Mouse (Mus musculus): Measurements from ENCODE around the gene Hdgf.
"Not testable (repeated sequence)": the region's sequence is repeated elsewhere in the genome, so short reads cannot be mapped to it uniquely, and the experiment has no call there.

Hdgf gene

DNA sequence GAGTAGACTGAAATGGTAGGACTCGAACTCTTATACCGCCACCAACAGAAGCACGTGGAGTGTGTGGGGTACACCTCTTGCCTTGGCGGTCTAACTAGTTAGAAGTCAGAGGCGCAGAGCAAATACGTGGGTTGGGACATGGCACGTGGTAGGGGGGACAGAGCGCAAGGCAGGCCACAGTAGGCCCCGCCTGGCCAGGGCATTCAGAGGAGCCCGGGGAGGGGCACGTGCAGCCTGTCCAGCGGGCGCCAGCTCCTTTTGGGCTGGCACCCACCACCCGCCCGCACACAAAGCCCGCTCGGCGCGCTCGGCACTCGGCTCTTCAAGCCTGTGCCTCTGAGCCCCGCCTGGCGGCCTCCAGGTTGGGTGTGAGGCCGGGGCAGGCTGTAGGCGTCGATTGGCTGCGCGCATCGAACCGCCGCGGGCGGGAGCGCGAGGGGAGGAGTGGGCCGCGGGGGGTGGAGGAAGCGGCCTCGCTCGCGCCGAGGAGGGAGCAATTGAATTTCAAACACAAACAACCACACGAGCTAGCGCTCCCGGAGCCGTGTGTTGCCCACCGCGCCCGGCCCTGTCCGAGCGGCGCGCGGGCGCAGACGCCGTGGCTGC, at the start of gene Hdgf:
TSS of gene Hdgf (plus strand) at position 442 of the 606 bp plus-strand sequence.
- in situ Hi-C loops (cut with MboI; ENCODE audit: low pct_unique_long_range_greater_than_20kb in 1 of 2, low sequenced_read_pairs in 2 of 2, unreplicated experiment in 1 of 2) = no loop called here

DNA sequence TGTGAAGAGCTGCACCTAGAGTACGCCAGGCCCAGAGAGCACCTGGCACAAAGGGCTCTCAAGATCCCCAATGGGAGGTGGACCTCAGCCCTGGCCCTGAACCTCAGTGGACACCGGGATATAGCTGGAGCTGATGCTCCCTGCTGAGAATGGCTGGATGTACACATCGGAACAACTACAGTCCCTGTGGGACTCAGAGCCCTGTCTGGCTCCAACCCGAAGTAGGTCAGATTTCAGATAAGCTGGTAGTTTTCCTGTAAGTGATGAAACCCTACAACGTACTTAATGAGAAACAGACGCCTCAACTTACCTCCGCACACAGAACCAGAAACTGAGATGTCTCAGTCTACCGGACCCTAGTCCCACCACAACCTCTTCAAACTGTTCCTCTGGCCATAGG, 48.5 kb upstream of the Hdgf start:
- in situ Hi-C loops (cut with MboI; ENCODE audit: low pct_unique_long_range_greater_than_20kb in 1 of 2, low sequenced_read_pairs in 2 of 2, unreplicated experiment in 1 of 2) = no loop called here

DNA sequence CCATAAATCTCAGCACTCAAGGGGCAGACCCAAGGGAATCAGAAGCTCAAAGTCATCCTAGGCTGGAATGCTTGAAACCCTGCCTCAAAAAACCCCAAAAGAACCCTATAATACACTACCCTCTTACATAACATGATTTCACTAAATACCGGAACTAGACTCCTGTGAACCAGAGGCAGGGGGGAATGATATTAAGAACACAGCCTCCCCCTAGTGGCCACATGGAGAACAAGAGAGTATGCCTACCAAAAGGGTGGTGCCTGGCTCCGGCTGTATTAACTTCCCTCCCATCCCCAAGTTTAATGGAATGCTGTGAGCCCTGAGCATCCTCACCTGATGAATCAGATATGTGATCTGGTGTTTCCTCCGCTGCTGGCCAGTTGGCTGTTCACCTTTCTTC, 46.3 kb upstream of the Hdgf start:
- in situ Hi-C loops (cut with MboI; ENCODE audit: low pct_unique_long_range_greater_than_20kb in 1 of 2, low sequenced_read_pairs in 2 of 2, unreplicated experiment in 1 of 2) = no loop called here

DNA sequence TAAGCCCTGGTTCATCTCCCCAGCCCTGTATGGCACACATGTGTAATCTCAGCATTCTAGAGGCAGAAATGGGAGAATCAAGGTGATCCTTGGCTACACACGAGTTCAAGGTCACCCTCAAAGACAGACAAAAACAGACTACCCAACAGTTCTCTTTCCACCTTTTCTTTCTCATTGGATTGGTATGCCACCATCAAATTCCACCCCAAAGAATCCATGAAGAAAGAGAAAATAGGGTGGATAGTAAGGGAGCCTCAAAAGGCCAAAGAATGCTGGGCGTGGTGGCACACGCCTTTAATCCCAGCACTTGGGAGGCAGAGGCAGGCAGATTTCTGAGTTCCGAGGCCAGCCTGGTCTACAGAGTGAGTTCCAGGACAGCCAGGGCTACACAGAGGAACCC, 42.0 kb upstream of the Hdgf start:
- in situ Hi-C loops (cut with MboI; ENCODE audit: low pct_unique_long_range_greater_than_20kb in 1 of 2, low sequenced_read_pairs in 2 of 2, unreplicated experiment in 1 of 2) = not testable (repeated sequence)

DNA sequence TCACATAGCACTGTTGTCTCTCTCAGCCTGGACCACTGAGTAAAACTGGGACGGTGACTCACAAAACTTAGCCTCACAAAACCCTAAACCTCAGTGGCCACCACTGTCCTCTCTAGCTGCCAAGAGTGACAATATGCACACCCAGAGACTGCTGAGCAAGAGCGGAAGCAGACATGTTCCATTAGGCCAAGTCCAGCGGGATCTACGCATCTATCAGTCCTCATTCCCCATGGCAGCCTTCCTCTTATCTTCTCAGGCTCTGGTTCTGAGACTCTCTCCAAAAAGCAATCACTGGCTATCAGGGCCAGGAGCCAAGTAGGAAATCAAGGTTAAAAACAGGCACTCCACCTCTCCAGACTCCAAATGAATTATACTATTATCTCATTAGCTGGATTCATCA, 28.4 kb upstream of the Hdgf start:
- in situ Hi-C loops (cut with MboI; ENCODE audit: low pct_unique_long_range_greater_than_20kb in 1 of 2, low sequenced_read_pairs in 2 of 2, unreplicated experiment in 1 of 2) = no loop called here

DNA sequence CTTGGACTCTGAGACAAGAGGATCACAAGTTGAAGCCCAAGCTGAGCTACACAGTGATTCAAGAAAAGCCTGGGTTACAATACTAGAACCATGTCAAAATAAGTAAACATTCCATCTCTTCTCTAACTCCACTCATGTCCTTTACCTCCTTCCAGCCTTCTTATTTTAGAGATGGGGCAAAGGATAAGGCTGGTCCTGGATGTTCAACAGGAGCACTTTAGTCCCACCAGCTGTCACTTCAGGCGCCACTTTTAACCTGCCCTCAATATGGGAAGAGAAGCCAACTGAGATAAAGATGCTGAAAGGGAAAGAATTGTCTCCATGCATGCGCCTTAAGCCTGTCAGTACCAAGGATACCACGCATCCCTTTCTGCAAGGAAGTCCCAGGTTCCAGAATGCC, 21.8 kb upstream of the Hdgf start:
- in situ Hi-C loops (cut with MboI; ENCODE audit: low pct_unique_long_range_greater_than_20kb in 1 of 2, low sequenced_read_pairs in 2 of 2, unreplicated experiment in 1 of 2) = no loop called here

DNA sequence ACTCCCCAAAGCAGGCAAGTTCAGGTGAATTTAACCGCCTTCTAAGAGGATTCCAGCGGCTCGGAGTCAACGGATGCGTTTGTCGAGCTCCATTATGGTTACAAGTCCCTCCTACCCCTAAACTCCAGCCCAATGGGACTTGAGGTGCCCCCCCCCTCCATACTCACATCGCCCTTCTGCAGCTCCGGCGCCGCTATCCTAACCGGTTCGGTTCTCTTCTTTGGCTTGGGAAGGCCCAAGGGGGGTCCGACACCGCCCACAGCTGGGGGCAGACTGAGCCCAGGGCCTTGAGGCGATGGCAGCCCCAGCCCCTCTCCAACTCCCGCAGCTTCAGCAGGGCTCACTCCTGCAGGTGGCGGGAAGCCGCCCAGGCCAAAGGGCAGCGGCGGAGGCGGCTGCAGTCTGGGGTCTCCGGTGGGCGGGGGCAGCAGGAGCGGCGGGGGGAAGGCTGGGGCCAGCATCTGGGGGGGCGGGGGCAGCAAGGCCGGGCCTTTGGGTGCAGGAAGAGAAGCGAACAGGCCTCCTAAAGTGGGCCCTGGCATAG, 21.3 kb upstream of the Hdgf start:
- in situ Hi-C loops (cut with MboI; ENCODE audit: low pct_unique_long_range_greater_than_20kb in 1 of 2, low sequenced_read_pairs in 2 of 2, unreplicated experiment in 1 of 2) = loop anchor here in 1 of 2 experiments (5.0 kb wide), 1 partner anchor 38 kb away; no protein-coding TSS in a partner anchor

DNA sequence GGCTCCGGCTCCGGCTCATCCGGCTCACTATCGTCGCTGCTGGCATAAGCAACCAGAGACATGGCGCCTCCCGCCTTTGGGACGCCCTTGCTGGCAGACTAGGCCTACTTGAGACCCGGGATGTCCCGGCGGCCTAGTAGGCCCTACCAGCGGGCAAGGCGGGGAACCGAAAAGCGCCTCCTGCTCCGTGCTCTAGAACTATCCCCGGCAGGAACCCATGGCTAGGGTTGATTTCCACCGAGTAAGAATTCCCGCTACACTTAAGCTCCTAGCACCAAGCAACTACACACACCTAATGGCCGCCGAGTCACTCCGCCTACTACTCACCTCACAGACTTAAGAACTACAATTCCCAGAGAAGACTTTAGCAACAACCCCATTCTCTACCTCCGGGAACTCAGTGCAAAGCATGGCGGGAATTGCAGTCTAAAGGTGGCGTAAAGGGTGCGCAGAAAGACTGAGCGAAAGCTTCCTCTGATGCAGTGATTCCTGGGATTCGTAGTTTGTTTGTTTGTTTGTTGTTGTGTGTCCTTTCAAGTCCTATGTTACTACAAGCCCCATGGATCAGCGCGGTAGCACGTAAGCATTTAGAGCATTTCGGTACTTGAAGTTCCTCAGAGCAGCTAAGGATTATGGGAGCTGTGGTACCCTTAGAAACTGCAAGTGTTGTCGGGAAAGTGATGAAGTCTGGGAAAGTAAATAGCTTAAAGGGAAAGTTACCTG, 20.7 kb upstream of the Hdgf start, which contains the start of gene Prcc:
TSS of gene Prcc (minus strand) at position 328 of the 723 bp plus-strand sequence.
- in situ Hi-C loops (cut with MboI; ENCODE audit: low pct_unique_long_range_greater_than_20kb in 1 of 2, low sequenced_read_pairs in 2 of 2, unreplicated experiment in 1 of 2) = loop anchor here in 1 of 2 experiments (5.0 kb wide), 1 partner anchor 37 kb away; no protein-coding TSS in a partner anchor

DNA sequence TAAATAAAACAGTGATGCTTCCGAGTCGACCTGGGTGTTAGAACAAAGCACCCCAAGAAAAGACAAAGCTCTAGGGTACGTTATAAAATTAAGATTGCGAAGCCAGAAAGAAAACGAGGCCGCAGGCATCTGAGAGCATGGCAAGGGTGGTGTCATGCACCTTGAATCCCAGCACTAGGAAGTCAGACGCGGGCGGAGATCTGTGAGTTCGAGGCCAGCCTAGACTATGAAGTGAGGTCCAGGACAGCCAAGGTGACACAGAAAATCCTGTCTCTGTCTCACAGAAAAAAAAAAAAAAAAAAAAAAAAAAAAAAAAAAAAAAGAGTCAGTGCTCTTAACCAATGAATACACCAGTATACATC, 20.1 kb upstream of the Hdgf start:
- in situ Hi-C loops (cut with MboI; ENCODE audit: low pct_unique_long_range_greater_than_20kb in 1 of 2, low sequenced_read_pairs in 2 of 2, unreplicated experiment in 1 of 2) = loop anchor here in 1 of 2 experiments (5.0 kb wide), 1 partner anchor 36 kb away; no protein-coding TSS in a partner anchor

DNA sequence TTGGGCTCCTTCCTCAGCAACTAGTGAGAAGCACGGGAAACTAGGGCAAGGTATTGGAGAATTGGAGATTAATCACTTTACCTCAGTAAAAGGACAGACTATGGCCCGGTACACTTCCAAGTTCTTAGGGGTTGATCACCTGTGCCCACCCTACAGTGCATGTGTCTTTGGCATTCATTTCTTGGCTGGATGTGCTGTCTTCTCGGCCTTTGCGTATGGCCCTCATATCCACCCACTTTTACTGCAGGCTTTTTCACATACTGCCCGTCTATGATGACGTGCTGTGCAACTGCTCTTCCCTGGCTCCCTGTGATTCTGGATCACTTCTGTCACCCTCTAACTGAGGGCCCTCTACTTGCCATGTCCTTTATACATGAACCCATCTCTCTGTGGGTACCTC, 19.7 kb upstream of the Hdgf start:
- in situ Hi-C loops (cut with MboI; ENCODE audit: low pct_unique_long_range_greater_than_20kb in 1 of 2, low sequenced_read_pairs in 2 of 2, unreplicated experiment in 1 of 2) = loop anchor here in 1 of 2 experiments (5.0 kb wide), 1 partner anchor 36 kb away; no protein-coding TSS in a partner anchor

DNA sequence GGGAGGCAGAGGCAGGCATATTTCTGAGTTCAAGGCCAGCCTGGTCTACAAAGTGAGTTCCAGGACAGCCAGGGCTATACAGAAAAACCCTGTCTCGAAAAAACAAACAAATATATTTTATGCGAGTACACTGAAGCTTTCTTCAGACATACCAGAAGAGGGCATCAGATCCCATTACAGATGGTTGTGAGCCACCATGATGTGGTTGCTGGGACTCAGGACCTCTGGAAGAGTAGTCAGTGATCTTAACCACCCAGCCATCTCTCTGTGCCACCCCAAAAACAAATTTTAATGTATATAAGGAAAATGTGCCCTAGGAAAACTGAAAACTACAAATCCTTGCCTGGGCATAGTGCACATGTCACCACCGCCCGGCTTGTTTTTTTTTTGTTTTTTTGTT, 18.7 kb upstream of the Hdgf start:
- in situ Hi-C loops (cut with MboI; ENCODE audit: low pct_unique_long_range_greater_than_20kb in 1 of 2, low sequenced_read_pairs in 2 of 2, unreplicated experiment in 1 of 2) = loop anchor here in 1 of 2 experiments (5.0 kb wide), 1 partner anchor 35 kb away; no protein-coding TSS in a partner anchor

DNA sequence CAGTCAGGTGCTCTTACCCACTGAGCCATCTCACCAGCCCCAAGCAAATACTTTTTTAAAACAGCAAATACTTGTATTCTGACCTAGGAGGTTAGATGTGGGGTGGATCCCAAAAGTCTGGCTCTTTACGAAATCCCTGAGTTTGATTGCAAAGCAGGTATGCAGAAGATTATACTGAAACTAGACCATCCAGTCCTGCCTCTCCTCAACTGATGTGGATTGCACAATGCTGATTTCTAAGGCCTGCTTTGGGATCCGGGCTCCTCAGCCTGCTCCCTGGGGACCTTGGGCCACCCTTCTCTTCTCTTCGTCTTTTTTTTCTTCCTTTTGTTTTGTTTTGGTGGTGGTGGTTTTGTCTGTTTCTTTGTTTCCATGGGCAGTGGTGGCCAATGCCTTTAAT, 14.6 kb upstream of the Hdgf start:
- in situ Hi-C loops (cut with MboI; ENCODE audit: low pct_unique_long_range_greater_than_20kb in 1 of 2, low sequenced_read_pairs in 2 of 2, unreplicated experiment in 1 of 2) = no loop called here

DNA sequence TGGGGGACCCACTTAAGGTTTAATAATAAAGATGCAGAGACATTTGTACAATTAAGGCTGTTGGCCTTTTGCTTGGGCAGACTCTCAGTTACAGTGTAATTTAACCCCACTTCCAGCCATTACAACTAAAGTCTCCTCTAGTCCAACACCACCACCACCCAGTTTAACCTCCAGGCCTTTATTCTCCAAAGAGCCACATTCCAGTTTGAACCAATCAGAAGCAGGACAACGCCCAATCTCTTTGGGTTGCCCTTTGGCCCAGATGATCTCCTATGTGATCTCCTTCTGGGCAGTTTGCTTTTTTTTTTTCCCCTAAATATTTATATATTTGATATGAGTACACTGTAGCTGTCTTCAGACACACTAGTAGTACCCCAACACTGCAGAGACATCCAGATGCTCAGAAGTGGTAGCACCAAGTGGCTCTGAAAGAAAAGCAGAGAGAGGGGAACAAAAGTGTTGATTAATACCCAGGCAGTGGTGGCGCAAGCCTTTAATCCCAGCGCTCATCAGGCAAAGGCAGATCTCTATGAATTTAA, 12.7 kb upstream of the Hdgf start:
- in situ Hi-C loops (cut with MboI; ENCODE audit: low pct_unique_long_range_greater_than_20kb in 1 of 2, low sequenced_read_pairs in 2 of 2, unreplicated experiment in 1 of 2) = no loop called here

DNA sequence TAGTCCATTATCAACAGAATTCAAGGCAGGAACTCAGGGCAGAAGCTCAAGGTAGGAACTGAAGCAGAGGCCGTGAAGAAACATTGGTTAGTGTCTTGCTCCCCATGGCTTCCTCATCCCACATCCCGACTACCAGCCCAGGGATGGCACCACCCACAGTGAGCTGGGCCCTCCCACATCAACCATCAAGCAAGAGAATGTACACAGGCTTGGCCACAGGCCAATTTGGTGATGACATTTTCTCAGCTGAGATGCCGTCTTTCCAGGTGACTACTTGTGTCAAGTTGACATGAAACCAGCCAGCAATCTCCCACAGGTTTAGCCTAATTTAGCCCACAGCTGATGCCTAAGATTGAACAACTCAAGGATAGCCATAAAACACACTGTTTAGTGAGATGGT, 6.9 kb upstream of the Hdgf start:
- in situ Hi-C loops (cut with MboI; ENCODE audit: low pct_unique_long_range_greater_than_20kb in 1 of 2, low sequenced_read_pairs in 2 of 2, unreplicated experiment in 1 of 2) = no loop called here

DNA sequence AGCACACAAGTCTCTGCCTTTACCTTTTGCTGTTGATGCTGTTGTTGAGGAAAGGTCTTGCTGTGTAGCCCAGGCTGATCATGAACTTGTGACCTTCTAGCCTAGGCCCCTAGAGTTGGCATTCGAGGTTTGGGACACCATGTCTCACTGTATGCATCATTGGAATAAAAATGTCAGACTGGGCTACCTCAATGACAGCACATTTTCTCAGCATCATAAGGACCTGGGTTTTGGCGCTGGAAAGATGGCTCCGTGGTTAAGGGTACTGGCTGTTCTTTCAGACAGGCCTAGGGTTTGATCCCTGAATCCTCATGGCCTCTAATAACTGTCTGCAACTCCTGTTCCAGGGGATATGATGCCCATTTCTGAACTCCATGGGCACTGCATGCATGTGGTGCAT, 6.3 kb upstream of the Hdgf start:
- in situ Hi-C loops (cut with MboI; ENCODE audit: low pct_unique_long_range_greater_than_20kb in 1 of 2, low sequenced_read_pairs in 2 of 2, unreplicated experiment in 1 of 2) = no loop called here

DNA sequence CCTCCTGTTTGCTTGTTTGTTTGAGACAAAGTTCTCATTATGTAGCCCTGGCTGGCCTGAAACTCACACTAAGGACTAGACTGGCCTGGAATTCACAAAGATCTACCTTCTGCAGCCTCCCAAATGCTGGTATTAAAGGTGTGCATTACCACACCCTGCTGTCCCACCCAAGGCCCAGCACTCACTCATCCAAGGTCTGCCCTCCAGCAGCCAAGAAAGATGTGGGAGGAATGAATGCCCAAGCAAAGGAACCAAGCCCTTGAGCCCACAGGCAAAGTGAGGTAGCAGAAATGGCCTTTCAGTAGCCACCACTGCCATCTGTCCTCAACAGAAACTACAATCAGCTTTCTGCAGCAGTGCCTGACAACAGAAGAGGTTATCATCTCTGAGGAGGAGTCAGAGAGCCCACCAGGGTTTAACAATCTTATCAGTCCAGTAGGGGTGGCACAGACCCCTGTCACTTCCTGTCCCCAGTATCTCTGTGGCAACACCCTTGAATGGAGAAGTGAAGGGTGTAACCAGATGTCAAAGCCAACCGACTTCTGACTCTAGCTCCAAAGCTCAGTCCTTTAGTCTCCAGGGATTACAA, 5.0 kb upstream of the Hdgf start:
- in situ Hi-C loops (cut with MboI; ENCODE audit: low pct_unique_long_range_greater_than_20kb in 1 of 2, low sequenced_read_pairs in 2 of 2, unreplicated experiment in 1 of 2) = no loop called here

DNA sequence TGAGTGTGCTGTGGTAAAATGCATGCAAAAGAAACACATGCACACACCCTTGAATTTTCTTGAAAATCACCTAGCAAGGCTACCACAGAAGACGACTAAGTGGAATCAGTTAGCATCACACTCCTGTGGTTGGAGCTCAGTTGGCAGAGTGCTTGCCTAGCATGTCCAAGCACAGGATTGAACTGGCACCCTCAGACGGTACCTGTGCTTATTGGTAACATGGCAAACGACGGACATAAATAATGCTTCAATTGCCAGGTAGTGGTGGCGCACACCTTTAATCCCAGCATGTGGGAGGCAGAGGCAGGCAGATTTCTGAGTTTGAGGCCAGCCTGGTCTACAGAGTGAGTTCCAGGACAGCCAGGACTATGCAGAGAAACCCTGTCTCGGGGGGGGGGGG, 4.2 kb upstream of the Hdgf start:
- in situ Hi-C loops (cut with MboI; ENCODE audit: low pct_unique_long_range_greater_than_20kb in 1 of 2, low sequenced_read_pairs in 2 of 2, unreplicated experiment in 1 of 2) = not testable (repeated sequence)

DNA sequence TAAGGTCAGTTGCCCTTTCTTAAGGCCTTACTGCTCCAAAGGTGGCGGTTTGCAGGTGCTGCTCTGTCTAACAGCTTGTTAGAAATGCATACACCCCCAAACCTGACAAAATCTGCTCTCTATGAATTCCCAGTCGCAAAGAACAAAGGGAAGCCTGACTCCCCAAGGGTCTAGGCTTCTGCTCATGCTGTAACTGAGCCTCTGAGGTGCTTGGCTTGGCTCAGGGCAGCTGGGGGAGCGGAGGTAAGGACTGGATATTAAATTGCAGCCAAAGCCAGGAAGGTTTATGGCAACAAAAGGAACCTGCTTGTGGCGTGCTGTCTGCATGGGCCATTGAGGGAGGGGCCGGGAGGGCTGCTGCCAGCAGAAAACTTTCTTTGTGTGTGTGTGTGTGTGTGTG, 2.3 kb upstream of the Hdgf start:
- in situ Hi-C loops (cut with MboI; ENCODE audit: low pct_unique_long_range_greater_than_20kb in 1 of 2, low sequenced_read_pairs in 2 of 2, unreplicated experiment in 1 of 2) = no loop called here

DNA sequence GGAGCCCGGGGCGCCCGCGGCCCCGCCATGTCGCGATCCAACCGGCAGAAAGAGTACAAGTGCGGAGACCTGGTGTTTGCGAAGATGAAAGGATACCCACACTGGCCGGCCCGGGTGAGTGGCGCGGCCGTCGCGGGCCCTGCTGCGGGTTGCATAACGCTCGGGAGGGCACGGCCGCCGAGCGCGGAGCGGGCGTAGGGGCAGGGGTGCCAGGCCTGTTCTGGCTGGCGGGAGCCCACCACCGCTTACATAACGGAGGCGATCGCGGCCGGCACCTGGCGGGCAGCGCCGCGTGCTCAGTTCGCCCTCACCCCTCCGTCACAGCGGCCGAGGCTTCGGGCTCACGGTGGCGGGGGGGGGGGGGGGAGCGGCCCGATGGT, 470 bp downstream of the Hdgf start:
- in situ Hi-C loops (cut with MboI; ENCODE audit: low pct_unique_long_range_greater_than_20kb in 1 of 2, low sequenced_read_pairs in 2 of 2, unreplicated experiment in 1 of 2) = no loop called here
